ENCODE assay signal across 21 mouse cellular contexts in genomic region chr7:122740663-122741062, GRCm38 (mm10).
A peak's percentile ranks its signal among the peaks of the same experiment; 100 is the strongest.
DNase-seq lines count a peak whose midpoint lies in the region; ATAC-seq lines count a peak whose summit lies in the region.
"Had no signal": no experiment of that assay in that cellular context is flagged by ENCODE, and none has a peak within 500 bp of the region (broad histone marks: within the 10 kb centered on the region; RNA-seq: fewer than 3 reads in every experiment).

No protein-coding gene starts in this region.

- no peak overlapping the region for H3K9ac ChIP-seq in forebrain, embryonic 15.5 days (replicated peaks)
- H3K9ac ChIP-seq in forebrain, embryonic 12.5 days, result no peak overlapping the region
- H3K9ac ChIP-seq: embryonic facial prominence, embryonic 13.5 days; hindbrain, embryonic 12.5 days; hindbrain, embryonic 15.5 days had no signal

- no peak for DNase-seq in frontal cortex, postnatal 10 days (ENCODE audit: low spot score in 2 of 2)
- DNase-seq in right cerebral cortex, adult 18-20 months, result peak; percentile 45
- no peak for DNase-seq in right cerebral cortex, postnatal 25 days
- DNase-seq: adrenal gland, adult 8-10 months; adrenal gland, postnatal 25 days; cerebellum, adult 18-20 months; cerebellum, adult 9-10 months; cerebellum, postnatal 14 days; gastrocnemius, adult 2 months; gastrocnemius, postnatal 14 days; heart, adult 11 months had no signal

- ATAC-seq in forebrain, embryonic 15.5 days (replicated peaks), result peak; percentile 70; the same call in 1 of the 2 replicates
- no peak for ATAC-seq in forebrain, embryonic 12.5 days (ENCODE audit: low FRiP score)
- ATAC-seq in frontal cortex, adult (ENCODE audit: low TSS enrichment), result peak; percentile 94
- ATAC-seq: activated CD4-positive, CD25-positive, alpha-beta regulatory T cell, adult 4 months; intestine, postnatal 0 days had no signal

- no peak overlapping the region for H3K27ac ChIP-seq in forebrain, embryonic 15.5 days (replicated peaks)
- no peak overlapping the region for H3K27ac ChIP-seq in forebrain, embryonic 12.5 days
- H3K27ac ChIP-seq: embryonic facial prominence, embryonic 13.5 days; gastrocnemius, adult 2 months; hindbrain, embryonic 12.5 days; hindbrain, embryonic 15.5 days had no signal

- 77% methylated on average over 2 of the region's 2 CpGs for WGBS in forebrain, embryonic 15.5 days
- WGBS in forebrain, embryonic 12.5 days, result 91% methylated on average over 2 of the region's 2 CpGs

- H3K4me2 ChIP-seq in forebrain, embryonic 15.5 days (replicated peaks), result no peak overlapping the region
- H3K4me2 ChIP-seq in forebrain, embryonic 12.5 days, result no peak overlapping the region
- H3K4me2 ChIP-seq: embryonic facial prominence, embryonic 13.5 days; heart, embryonic 11.5 days; hindbrain, embryonic 12.5 days; hindbrain, embryonic 15.5 days had no signal

- no peaks in the 10 kb centered on the region for H3K27me3 ChIP-seq in forebrain, embryonic 15.5 days
- no peaks in the 10 kb centered on the region for H3K27me3 ChIP-seq in forebrain, embryonic 12.5 days
- H3K27me3 ChIP-seq: embryonic facial prominence, embryonic 13.5 days; hindbrain, embryonic 12.5 days; hindbrain, embryonic 15.5 days had no signal

- peaks cover 16% of the 10 kb centered on the region for H3K4me1 ChIP-seq in forebrain, embryonic 15.5 days
- peaks cover 4% of the 10 kb centered on the region; the same call in 1 of the 2 replicates for H3K4me1 ChIP-seq in forebrain, embryonic 12.5 days
- H3K4me1 ChIP-seq: embryonic facial prominence, embryonic 13.5 days; hindbrain, embryonic 12.5 days; hindbrain, embryonic 15.5 days had no signal

- no peaks in the 10 kb centered on the region for H3K36me3 ChIP-seq in forebrain, embryonic 15.5 days
- H3K36me3 ChIP-seq in forebrain, embryonic 12.5 days (replicated peaks), result no peaks in the 10 kb centered on the region
- H3K36me3 ChIP-seq: embryonic facial prominence, embryonic 13.5 days; hindbrain, embryonic 12.5 days; hindbrain, embryonic 15.5 days had no signal

- H3K9me3 ChIP-seq in forebrain, embryonic 15.5 days, result no peaks in the 10 kb centered on the region
- H3K9me3 ChIP-seq in forebrain, embryonic 12.5 days, result no peaks in the 10 kb centered on the region
- H3K9me3 ChIP-seq: embryonic facial prominence, embryonic 13.5 days; hindbrain, embryonic 12.5 days; hindbrain, embryonic 15.5 days had no signal

- H3K4me3 ChIP-seq in forebrain, embryonic 15.5 days, result no peak overlapping the region
- H3K4me3 ChIP-seq in forebrain, embryonic 12.5 days (replicated peaks), result no peak overlapping the region
- H3K4me3 ChIP-seq: embryonic facial prominence, embryonic 13.5 days; erythroblast, embryonic 14.5 days; gastrocnemius, adult 2 months; hindbrain, embryonic 12.5 days; hindbrain, embryonic 15.5 days had no signal
